Mouse (Mus musculus): ENCODE results near the gene Alg5.

Alg5 gene

DNA sequence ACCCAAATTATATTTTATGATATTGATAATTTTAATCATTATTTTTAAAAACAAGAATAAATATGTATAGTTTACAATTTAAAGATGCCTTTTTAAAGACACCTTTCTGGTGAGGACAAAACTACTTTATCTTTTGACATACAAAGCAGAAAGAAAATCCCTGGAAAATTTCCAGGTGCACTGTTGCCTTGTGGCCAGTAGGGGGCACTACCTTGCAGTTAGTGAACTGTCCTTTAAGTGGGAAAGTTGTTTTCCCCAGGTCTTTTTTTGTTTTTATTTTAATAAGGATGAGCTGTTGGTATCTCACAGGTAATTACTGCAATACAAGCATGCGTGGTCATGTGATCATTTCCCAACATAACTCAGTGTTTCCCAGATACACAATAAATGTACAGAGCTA lies 60.5 kb downstream of the Alg5 start:
- DNase-seq, result peak; percentile 19

DNA sequence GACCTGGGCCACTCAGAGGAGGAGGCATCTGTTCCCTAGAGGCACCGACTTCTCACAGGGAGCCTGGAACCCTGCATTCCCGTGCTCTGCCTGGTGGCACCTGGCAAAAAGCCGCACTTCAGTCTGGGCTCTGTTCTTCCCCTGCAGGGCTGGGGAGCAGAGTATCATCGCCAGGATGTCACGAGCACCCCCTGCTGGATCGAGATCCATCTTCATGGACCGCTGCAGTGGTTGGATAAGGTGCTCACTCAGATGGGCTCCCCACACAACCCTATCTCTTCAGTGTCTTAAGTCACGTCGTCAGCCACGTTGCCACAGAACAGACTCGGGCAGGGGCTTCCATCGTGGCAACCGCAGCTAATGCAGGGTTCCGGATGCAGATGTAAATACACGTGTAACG lies 61.9 kb downstream of the Alg5 start:
- DNase-seq, result peak; percentile 43

Data from cerebellum, adult 8-10 months (tissue).